Mouse (Mus musculus): Measurements from ENCODE around the gene S1pr2.

GRCm38 (mm10) chr9:20990861-20991260 is 14.3 kb upstream of the S1pr2 start:
- TF ChIP-seq CTCF (IDR thresholded peaks at IDR 0.05; ENCODE audit: low read depth) (no peak), EP300 (IDR thresholded peaks at IDR 0.05; ENCODE audit: low read depth) (no peak)

All from liver, embryonic 14.5 days (tissue).